Mouse (Mus musculus) cerebellum, adult 2 months (tissue): Measurements from ENCODE around the gene Il17rb.

Source experiments
- CTCF ChIP-seq: fragments of 200-500 bp; IDR thresholded peaks from 2 replicates; pipeline ENCODE4 v1.5.1; 2011; ENCODE audit warnings: low read depth, mild to moderate bottlenecking, control low read depth, low read length, moderate library complexity, borderline replicate concordance; ENCODE audit not compliant: insufficient read depth
- POLR2A ChIP-seq: fragments of 200-500 bp; IDR thresholded peaks from 2 replicates; pipeline ENCODE4 v1.6.1; 2011; ENCODE audit warnings: low read length, control low read depth, borderline replicate concordance; ENCODE audit not compliant: insufficient read depth

- TF ChIP-seq CTCF (no peak), POLR2A (no peak)
These were observed 10.7 kb upstream of the Il17rb start for GRCm38 (mm10) chr14:30019375-30019774.
